9 mouse cellular contexts compared by ENCODE assay signal in the genomic region with DNA sequence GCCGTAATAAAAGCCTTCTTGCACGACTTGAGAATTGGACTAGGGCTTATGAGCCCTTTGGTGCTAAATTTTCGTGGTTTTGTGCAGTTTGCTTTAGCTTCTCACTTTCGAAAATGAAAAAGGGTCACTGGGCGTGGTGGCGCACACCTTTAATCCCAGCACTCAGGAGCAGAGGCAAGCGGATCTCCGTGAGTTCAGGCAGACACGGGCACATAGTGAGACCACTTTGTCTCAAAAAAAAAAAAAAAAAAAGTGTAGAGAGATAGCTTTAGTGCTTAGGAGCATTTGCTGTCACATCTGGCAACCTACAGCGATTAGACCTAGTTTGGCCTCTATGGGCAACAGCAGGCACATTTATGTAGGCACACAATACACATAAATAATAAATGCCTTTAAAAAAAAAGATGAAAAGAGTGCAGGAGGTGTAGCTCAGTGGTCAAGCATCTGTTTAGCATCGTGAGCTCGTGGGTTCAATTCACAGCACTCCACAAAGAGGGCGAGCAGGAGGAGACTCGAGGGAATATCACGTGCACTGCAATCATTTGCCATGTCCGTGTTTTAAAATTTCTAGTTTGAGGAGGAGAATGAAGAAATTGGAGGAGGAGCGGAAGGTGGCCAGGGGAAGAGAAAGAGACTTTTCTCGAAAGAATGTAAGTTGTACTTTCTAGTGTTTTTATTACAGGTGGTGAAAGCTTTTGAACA. TPM values are rescaled to one million over a fixed set of nuclear protein-coding genes. Genes with fewer than 3 reads are reported as not detected.
DNase-seq lines count a peak whose midpoint lies in the region; ATAC-seq and TF ChIP-seq lines count a peak whose summit lies in the region.
"Had no signal": no experiment of that assay in that cellular context is flagged by ENCODE, and none has a peak within 500 bp of the region (broad histone marks: within the 10 kb centered on the region; RNA-seq: fewer than 3 reads in every experiment).

No protein-coding gene starts in this region.

- peak overlapping the region; percentile 78 for H3K9ac ChIP-seq in hindbrain, embryonic 12.5 days
- H3K9ac ChIP-seq in midbrain, embryonic 13.5 days (replicated peaks) = peak overlapping the region; percentile 79

- peak; percentile 3 for DNase-seq in kidney, adult 2 months
- DNase-seq in kidney, adult 11 months = no peak
- DNase-seq in G1E (ENCODE audit: low spot score) = no peak
- DNase-seq in right cerebral cortex, adult 2 months (ENCODE audit: low spot score in 2 of 2) = no peak
- no peak for DNase-seq in kidney, adult 9 months
- DNase-seq in Muller cell, postnatal 12 days (ENCODE audit: inconsistent ontology term) = no peak
- DNase-seq: layer of hippocampus, postnatal 36 days had no signal

- peaks cover 7% of the 10 kb centered on the region; the same call in 1 of the 2 replicates for H3K4me1 ChIP-seq in kidney, adult 2 months (ENCODE audit: control insufficient read depth, insufficient read depth, low read length)
- peaks cover 22% of the 10 kb centered on the region for H3K4me1 ChIP-seq in G1E (ENCODE audit: insufficient read depth, low read depth, low read length)
- peaks cover 31% of the 10 kb centered on the region for H3K4me1 ChIP-seq in hindbrain, embryonic 12.5 days
- H3K4me1 ChIP-seq in midbrain, embryonic 13.5 days (replicated peaks) = peaks cover 43% of the 10 kb centered on the region

- peak overlapping the region; percentile 76 for H3K4me2 ChIP-seq in hindbrain, embryonic 12.5 days (replicated peaks)
- peak overlapping the region; percentile 70 for H3K4me2 ChIP-seq in midbrain, embryonic 13.5 days (replicated peaks)

- H3K4me3 ChIP-seq in kidney, adult 2 months (ENCODE audit: insufficient read depth, low read depth, low read length) = peak overlapping the region; percentile 75
- H3K4me3 ChIP-seq in G1E (ENCODE audit: low read depth, low read length) = peak overlapping the region; percentile 76
- peak overlapping the region; percentile 62 for H3K4me3 ChIP-seq in hindbrain, embryonic 12.5 days
- peak overlapping the region; percentile 65 for H3K4me3 ChIP-seq in midbrain, embryonic 13.5 days (replicated peaks)

- no peak for TF ChIP-seq POLR2A in kidney, adult 2 months (IDR thresholded peaks at IDR 0.05; ENCODE audit: low read depth, low read length)

- TF ChIP-seq CTCF in kidney, adult 2 months (conservative IDR thresholded peaks at IDR 0.05; ENCODE audit: insufficient read depth, insufficient read length, low read depth, low read length) = no peak
- TF ChIP-seq CTCF in G1E (IDR thresholded peaks at IDR 0.05; ENCODE audit: low read depth, low read length) = no peak

- H3K36me3 ChIP-seq in kidney, adult 2 months (ENCODE audit: control insufficient read depth, insufficient read depth, low read length) = no peaks in the 10 kb centered on the region
- peaks cover 13% of the 10 kb centered on the region for H3K36me3 ChIP-seq in G1E (replicated peaks)
- 0 out of 2 replicates have a peak, but pooled peaks cover 4% of the 10 kb centered on the region for H3K36me3 ChIP-seq in hindbrain, embryonic 12.5 days
- H3K36me3 ChIP-seq in midbrain, embryonic 13.5 days = peaks cover 3% of the 10 kb centered on the region; the same call in 1 of the 2 replicates

- no peaks in the 10 kb centered on the region for H3K9me3 ChIP-seq in G1E (replicated peaks)
- no peaks in the 10 kb centered on the region for H3K9me3 ChIP-seq in hindbrain, embryonic 12.5 days (replicated peaks)
- no peaks in the 10 kb centered on the region for H3K9me3 ChIP-seq in midbrain, embryonic 13.5 days

- no peak overlapping the region for H3K27ac ChIP-seq in kidney, adult 2 months (ENCODE audit: insufficient read depth, low read depth, low read length)
- H3K27ac ChIP-seq in hindbrain, embryonic 12.5 days = no peak overlapping the region
- H3K27ac ChIP-seq in midbrain, embryonic 13.5 days = no peak overlapping the region; the same call in 1 of the 2 replicates

- 36% methylated on average over 18 of the region's 18 CpGs for WGBS in kidney, adult 2 months
- WGBS in hindbrain, embryonic 12.5 days = 48% methylated on average over 18 of the region's 18 CpGs
- WGBS in midbrain, embryonic 13.5 days = 46% methylated on average over 18 of the region's 18 CpGs

- H3K27me3 ChIP-seq in kidney, adult 2 months (replicated peaks; ENCODE audit: control insufficient read depth, insufficient read depth, low read length) = no peaks in the 10 kb centered on the region
- peaks cover 8% of the 10 kb centered on the region for H3K27me3 ChIP-seq in G1E (ENCODE audit: insufficient read depth, low read length)
- H3K27me3 ChIP-seq in hindbrain, embryonic 12.5 days = no peaks in the 10 kb centered on the region
- H3K27me3 ChIP-seq in midbrain, embryonic 13.5 days = no peaks in the 10 kb centered on the region

- ATAC-seq in G1E (ENCODE audit: extremely low read depth, insufficient number of reproducible peaks, low FRiP score, poor library complexity, severe bottlenecking) = no peak
- ATAC-seq in hindbrain, embryonic 12.5 days (ENCODE audit: low FRiP score) = no peak
- ATAC-seq in midbrain, embryonic 13.5 days = no peak

RNA-seq across cellular contexts. Expression of a gene that starts 1.0 kb away (rescaled TPM):
- 3.7 and 5.3 TPM in 2 replicates for polyA plus RNA-seq in kidney, adult 2 months (2012; rRNA removed)
- total RNA-seq in G1E (2014; fragmentation: Nextera tagmentation) (14.3 and 14.4 TPM in 2 replicates), G1E (2017) (21.6 and 22.2 TPM in 2 replicates)
- polyA plus RNA-seq in G1E (2012) = 0.39 and 1.1 TPM in 2 replicates
- 66.0 and 70.5 TPM in 2 replicates for polyA plus RNA-seq in hindbrain, embryonic 12.5 days (2016; fragmentation: Nextera tagmentation; extraction: Ambion mirVana)
- 68.8 and 82.1 TPM in 2 replicates for polyA plus RNA-seq in midbrain, embryonic 13.5 days (2015; fragmentation: Nextera tagmentation; extraction: Ambion mirVana)

RNA-seq across cellular contexts. Expression of a gene that starts 10.2 kb away (rescaled TPM):
- polyA plus RNA-seq in kidney, adult 2 months (2012; rRNA removed) = 6.4 and 7.5 TPM in 2 replicates
- total RNA-seq in G1E (2014; fragmentation: Nextera tagmentation) = 17.8 and 19.9 TPM in 2 replicates
- total RNA-seq in G1E (2017) = 42.3 and 46.8 TPM in 2 replicates
- polyA plus RNA-seq in G1E (2012) = 2.2 and 2.5 TPM in 2 replicates
- 60.3 and 66.8 TPM in 2 replicates for polyA plus RNA-seq in hindbrain, embryonic 12.5 days (2016; fragmentation: Nextera tagmentation; extraction: Ambion mirVana)
- 66.4 and 67.6 TPM in 2 replicates for polyA plus RNA-seq in midbrain, embryonic 13.5 days (2015; fragmentation: Nextera tagmentation; extraction: Ambion mirVana)

RNA-seq across cellular contexts. Expression of a gene that starts 18.6 kb away (rescaled TPM):
- 5.6 TPM in 2 replicates for polyA plus RNA-seq in kidney, adult 2 months (2012; rRNA removed)
- 4.4 and 7.6 TPM in 2 replicates for total RNA-seq in G1E (2014; fragmentation: Nextera tagmentation)
- 10.3 and 11.2 TPM in 2 replicates for total RNA-seq in G1E (2017)
- polyA plus RNA-seq in G1E (2012) = 1.2 and 1.6 TPM in 2 replicates
- 66.8 and 72.2 TPM in 2 replicates for polyA plus RNA-seq in hindbrain, embryonic 12.5 days (2016; fragmentation: Nextera tagmentation; extraction: Ambion mirVana)
- 95.9 and 98.5 TPM in 2 replicates for polyA plus RNA-seq in midbrain, embryonic 13.5 days (2015; fragmentation: Nextera tagmentation; extraction: Ambion mirVana)

RNA-seq across cellular contexts. Expression of a gene that starts 36.1 kb away (rescaled TPM):
- polyA plus RNA-seq in kidney, adult 2 months (2012; rRNA removed) = 0.25 and 0.37 TPM in 2 replicates
- not detected in 2 replicates for total RNA-seq in G1E (2014; fragmentation: Nextera tagmentation)
- under 0.01 and 0.06 TPM in 2 replicates for total RNA-seq in G1E (2017)
- polyA plus RNA-seq in G1E (2012) = not detected in 2 replicates
- 3.1 and 5.9 TPM in 2 replicates for polyA plus RNA-seq in hindbrain, embryonic 12.5 days (2016; fragmentation: Nextera tagmentation; extraction: Ambion mirVana)
- polyA plus RNA-seq in midbrain, embryonic 13.5 days (2015; fragmentation: Nextera tagmentation; extraction: Ambion mirVana) = 7.5 and 9.8 TPM in 2 replicates

RNA-seq across cellular contexts. Expression of a gene that starts 38.5 kb away (rescaled TPM):
- polyA plus RNA-seq in kidney, adult 2 months (2012; rRNA removed) = 0.17 and 0.24 TPM in 2 replicates
- total RNA-seq in G1E (2014; fragmentation: Nextera tagmentation) (not detected in 2 replicates), G1E (2017) (not detected in 2 replicates)
- not detected in 2 replicates for polyA plus RNA-seq in G1E (2012)
- polyA plus RNA-seq in hindbrain, embryonic 12.5 days (2016; fragmentation: Nextera tagmentation; extraction: Ambion mirVana) = 1.2 and 2.2 TPM in 2 replicates
- polyA plus RNA-seq in midbrain, embryonic 13.5 days (2015; fragmentation: Nextera tagmentation; extraction: Ambion mirVana) = 0.58 and 1.3 TPM in 2 replicates

Comparison
In these comparisons a context has a peak if more than half of its experiments do, and no peak if none do; other contexts are left out.
1. RNA of a gene that starts 1.0 kb away (polyA plus RNA-seq): 68.8 to 82.1 TPM in midbrain, embryonic 13.5 days and 66.0 to 70.5 TPM in hindbrain, embryonic 12.5 days; 3.7 to 5.3 TPM in kidney, adult 2 months and 0.39 to 1.1 TPM in G1E; every median in the first group is over 10 times any median in the second.
2. RNA of a gene that starts 18.6 kb away (polyA plus RNA-seq): 95.9 to 98.5 TPM in midbrain, embryonic 13.5 days and 66.8 to 72.2 TPM in hindbrain, embryonic 12.5 days; 5.6 TPM in kidney, adult 2 months and 1.2 to 1.6 TPM in G1E; every median in the first group is over 10 times any median in the second.
3. Peak in every context shown above with its lines, with median percentiles within 50 percentile points of each other: H3K4me3 ChIP-seq.